Mouse (Mus musculus) forelimb bud, embryonic 11.5 days (tissue): ENCODE measurements around the gene Pitpna.
"Not testable (repeated sequence)": the region's sequence is repeated elsewhere in the genome, so short reads cannot be mapped to it uniquely, and the experiment has no call there.

ENCODE experiments used
- DNase-seq: peaks from one replicate; pipeline ENCODE4 v3.0.0-alpha.2; 2012; ENCODE audit warnings: low read depth, low spot score

Gene Pitpna

GRCm38 (mm10) chr11:75587493-75588284 lies at the start of gene Pitpna:
Pitpna (plus strand) TSS chr11:75588097.
- DNase-seq = peak; percentile 89

GRCm38 (mm10) chr11:75538184-75538969 lies 49.5 kb upstream of the Pitpna start:
- no peak for DNase-seq

DNA sequence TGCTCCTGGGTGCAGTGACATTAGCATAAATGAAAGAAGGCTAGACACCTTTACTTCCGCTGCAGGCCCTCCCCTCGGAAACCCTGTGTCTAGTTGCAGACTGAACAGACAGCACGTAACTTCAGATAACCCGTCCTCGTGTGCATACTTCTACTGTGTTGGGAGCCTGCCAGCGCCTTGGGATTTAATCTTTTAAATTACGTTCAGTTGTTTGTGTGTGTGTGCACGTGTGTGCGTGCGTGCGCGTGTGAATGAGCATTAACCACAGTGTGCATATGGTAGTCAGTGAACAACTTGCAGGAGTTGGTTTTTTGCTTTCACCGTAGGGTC lies 49.0 kb upstream of the Pitpna start:
- no peak for DNase-seq

GRCm38 (mm10) chr11:75540209-75540608 lies 47.7 kb upstream of the Pitpna start:
- DNase-seq = no peak

DNA sequence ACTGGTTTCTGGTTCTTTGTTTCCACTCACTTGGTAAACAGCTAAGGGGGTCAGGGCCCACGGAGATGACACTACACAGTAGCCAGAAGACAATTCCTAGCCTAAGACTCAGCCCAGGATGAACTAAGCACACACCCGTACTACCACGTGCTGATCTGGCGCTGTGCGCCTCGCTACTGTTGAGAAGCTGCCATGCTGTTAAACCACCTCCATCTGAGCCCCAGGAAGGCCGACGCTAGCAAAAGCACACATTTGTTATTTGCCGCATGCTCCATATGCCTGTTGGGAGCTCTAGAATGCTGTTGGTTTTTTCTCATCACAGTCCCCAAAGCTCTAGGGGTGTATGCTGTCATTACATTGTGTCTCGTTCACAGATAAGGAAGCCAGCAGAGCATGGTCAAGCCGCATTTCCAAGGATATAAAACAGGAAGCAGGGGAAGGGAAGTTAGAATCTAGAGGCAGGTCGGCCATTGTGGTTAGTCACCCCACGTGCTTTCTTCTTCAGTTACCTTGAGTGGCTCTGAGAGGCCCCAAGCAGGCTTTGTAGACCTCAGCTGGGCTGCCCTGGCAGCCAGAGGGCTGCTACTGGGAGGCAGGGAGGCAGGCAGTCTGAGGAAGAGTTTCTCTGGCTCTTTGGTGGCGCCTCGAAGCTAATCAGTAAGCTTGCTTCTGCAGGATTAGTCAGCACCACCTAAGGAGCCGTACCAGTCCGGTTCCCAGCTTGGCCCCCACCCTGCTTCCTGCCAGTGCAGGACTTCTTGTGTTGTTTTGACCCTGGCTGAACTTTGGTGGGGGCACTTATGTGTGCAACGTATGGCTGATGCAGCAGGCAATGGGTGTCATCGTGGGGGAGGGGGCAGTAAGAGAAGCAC lies 47.0 kb upstream of the Pitpna start:
- DNase-seq = no peak

GRCm38 (mm10) chr11:75544713-75545112 lies 43.2 kb upstream of the Pitpna start:
- DNase-seq = no peak

- no peak for DNase-seq
These were observed 41.8 kb upstream of the Pitpna start for GRCm38 (mm10) chr11:75546057-75546456.

DNA sequence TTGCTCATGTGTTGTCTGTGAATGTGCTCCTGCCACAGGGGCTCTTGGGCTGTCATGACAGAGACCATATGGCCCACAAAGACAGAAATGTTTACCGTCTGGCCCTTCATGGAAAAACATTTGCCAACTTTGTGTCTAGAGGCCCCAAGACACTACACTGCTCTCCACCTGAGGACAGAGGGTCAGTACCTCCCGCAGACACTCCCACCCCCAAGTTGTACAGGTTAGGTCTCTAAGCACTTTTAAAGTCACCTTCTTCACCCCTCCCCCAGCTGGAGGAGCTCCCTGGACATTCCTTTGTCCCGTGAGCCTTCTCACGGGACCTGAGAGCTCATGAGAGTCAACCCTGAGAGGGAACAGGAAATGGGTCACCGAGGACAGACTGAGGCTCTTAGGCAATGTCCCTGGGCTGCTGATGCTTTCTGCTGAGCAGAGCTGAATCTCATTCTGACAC lies 38.2 kb upstream of the Pitpna start:
- no peak for DNase-seq

DNA sequence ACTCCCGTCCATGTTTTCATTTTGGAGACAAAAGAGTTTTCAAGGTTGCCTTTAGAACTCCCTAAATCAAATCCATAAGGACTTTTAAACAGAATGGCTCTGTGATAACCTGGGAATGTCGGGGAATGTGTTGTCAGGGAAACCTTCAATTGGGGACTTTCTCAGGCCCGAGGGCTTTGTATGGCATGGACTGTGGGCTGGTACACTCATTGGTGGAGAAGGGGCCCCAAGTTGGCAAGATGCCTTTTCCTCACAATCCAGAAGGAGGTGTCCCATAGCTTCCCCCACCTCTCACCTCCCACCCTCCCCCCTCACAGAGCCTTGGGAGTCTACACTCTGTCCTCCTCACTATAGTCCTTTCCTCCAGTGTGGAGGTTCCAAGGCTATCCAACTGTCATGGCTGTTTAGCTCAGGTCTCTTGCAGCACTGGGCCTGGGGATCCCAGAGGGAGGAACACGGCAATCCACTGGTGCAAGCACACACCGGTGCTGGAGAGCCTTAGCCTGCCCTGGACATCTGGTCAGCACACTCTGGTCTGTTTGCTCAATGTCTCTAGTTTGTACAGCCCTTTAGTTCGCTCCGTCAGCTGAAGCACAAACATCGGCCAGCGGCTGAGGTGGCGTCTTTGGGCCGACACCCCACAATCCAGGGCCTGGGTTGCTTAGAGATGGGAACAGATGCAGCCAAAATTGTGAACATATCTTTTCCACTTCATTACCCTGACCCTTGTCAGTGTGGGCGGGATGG lies 37.5 kb upstream of the Pitpna start:
- no peak for DNase-seq

GRCm38 (mm10) chr11:75551321-75551720 lies 36.6 kb upstream of the Pitpna start:
- DNase-seq = no peak

DNA sequence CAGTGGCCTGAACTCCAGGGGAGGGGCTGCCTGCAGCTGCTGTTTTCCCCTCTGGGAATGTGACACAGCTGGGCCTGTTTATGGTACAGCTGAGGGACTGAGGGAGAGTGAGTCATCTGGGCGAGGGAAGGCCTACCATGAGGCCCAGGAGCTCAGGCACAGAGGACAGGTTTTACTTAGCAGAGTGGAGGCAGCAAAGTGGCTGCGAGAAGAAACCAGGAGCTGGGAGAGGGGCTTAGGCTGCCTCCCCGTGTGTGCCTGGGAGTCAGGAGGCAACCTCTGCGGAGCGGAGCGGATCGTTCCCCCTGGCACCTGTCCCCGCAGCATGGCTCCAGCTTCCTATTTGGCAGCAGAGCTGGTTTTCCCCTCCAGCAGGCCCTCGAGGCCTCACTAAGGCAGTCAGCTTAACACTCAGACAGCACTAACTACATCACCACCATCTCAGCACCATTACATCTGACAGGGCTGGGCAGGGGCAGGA lies 35.9 kb upstream of the Pitpna start:
- DNase-seq = no peak

DNA sequence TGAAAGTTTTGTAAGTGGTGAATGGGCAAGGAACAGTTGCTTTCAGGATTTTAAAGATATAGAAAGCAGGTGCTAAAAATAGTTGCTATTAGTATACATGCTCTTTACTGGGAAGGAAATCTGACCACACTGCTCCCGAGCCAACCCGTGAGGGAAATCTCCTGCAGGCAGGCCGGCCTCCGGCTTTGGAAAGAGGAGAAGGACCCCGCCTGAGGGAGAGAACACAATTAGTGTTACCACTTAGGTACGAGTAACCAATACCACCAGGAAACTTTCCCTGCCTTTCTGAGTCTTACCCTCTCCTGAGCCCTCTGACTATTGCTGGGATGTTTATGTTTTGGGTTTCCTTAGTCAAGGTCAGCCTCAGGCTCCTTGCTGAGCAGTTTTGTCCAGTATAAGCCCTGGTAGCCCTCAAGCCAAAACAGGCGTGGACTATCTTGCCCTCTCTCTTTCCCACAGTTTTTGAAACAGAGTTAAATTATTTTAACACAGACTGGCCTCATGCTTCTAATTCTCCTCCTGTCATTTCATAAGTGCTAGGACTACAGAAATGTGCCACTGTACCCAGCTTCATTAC lies 34.9 kb upstream of the Pitpna start:
- DNase-seq = no peak

GRCm38 (mm10) chr11:75556006-75556405 lies 31.9 kb upstream of the Pitpna start:
- DNase-seq = not testable (repeated sequence)

DNA sequence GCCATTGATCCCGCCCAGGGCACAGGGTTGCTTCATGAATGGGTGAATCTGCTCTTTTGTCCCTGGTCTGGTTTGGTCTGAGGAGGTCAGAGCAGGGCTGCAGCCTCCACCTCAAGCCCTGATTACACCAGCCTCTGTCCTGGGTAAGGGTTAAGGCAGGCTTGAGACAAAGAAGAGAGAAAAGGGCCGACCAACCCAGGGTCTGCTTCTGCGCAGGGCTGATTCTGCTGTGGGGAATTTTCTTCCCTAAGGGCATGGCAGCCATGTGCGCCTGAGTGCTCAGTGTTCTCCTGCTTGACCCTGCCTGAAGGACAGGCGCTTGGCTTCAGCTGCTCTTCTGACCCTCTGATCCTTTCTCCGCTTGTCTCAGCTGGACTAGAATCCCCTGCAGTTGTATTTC lies 30.8 kb upstream of the Pitpna start:
- DNase-seq = no peak

- DNase-seq = no peak
These were observed 29.8 kb upstream of the Pitpna start for GRCm38 (mm10) chr11:75558101-75558500.

DNA sequence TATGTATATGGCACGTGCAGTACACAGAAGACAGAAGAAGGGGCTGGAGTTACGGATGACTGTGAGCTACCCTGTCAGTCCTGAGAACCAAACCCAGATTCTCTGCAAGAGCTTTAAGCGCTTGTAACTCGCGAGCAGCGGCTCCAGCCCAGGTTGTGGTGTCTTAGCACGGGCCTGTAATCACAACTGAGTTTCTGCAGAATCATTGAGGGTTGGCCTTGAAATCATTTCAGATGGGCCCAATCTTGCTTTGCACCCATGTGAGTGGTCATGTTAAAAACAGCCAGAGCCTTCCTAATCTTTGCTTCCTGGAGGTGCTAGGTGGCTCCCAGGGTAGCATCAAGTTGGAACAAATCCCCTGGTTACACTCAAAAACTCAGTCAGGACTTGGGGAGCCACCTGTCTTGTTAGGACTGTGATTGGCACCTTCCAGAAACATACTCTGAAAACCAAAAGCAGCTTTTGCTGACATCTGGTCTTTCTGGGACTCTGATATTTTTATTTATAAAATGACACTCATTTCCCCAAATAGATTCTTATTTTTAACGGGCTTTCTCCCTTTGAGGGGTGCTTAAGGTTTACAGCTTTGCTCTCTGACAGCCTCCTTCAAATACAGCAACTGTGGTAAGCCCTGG lies 27.9 kb upstream of the Pitpna start:
- no peak for DNase-seq

GRCm38 (mm10) chr11:75560530-75561409 lies 27.1 kb upstream of the Pitpna start:
- no peak for DNase-seq

- no peak for DNase-seq
These were observed 26.5 kb upstream of the Pitpna start for GRCm38 (mm10) chr11:75561410-75561791.

GRCm38 (mm10) chr11:75562840-75563239 lies 25.1 kb upstream of the Pitpna start:
- no peak for DNase-seq
